Mouse (Mus musculus) limb, embryonic 11.5 days (tissue): ENCODE measurements around the gene Gpld1. TPM values are rescaled to one million over a fixed set of nuclear protein-coding genes. Genes with fewer than 3 reads are reported as not detected.

Experiments
- ATAC-seq: fragments of 200-750 bp; cut with Nextera tagmentation; 2 replicates; pipeline ENCODE4 v1.8.0; 2017; ENCODE audit warnings: low read depth; ENCODE audit not compliant: insufficient number of reproducible peaks, low FRiP score, low TSS enrichment
- DNase-seq: peaks from one replicate; pipeline ENCODE4 v3.0.0-alpha.2; 2015; ENCODE audit warnings: low spot score
- H3K27ac ChIP-seq: fragments of 300-500 bp; sonication (generic); replicated peaks from 2 replicates; pipeline ENCODE4 v1.5.1; 2014; ENCODE audit warnings: low read depth, mild to moderate bottlenecking, low read length
- H3K27me3 ChIP-seq: fragments of 300-500 bp; sonication (generic); 2 replicates; pipeline ENCODE4 v1.6.1; 2014; ENCODE audit warnings: mild to moderate bottlenecking, low read length, mixed read lengths; ENCODE audit not compliant: control insufficient read depth, insufficient read depth
- H3K36me3 ChIP-seq: fragments of 300-500 bp; sonication (generic); 2 replicates; pipeline ENCODE4 v1.6.1; 2014; ENCODE audit warnings: mild to moderate bottlenecking, low read length, moderate library complexity, mixed read lengths; ENCODE audit not compliant: control insufficient read depth, insufficient read depth
- H3K4me1 ChIP-seq: fragments of 300-500 bp; sonication (generic); 2 replicates; pipeline ENCODE4 v1.6.1; 2014; ENCODE audit warnings: low read length, mixed read lengths; ENCODE audit not compliant: control insufficient read depth, insufficient read depth
- H3K4me2 ChIP-seq: fragments of 300-500 bp; sonication (generic); 2 replicates; pipeline ENCODE4 v1.6.1; 2014; ENCODE audit warnings: low read depth, mild to moderate bottlenecking, moderate library complexity; ENCODE audit not compliant: severe bottlenecking
- H3K4me3 ChIP-seq: fragments of 300-500 bp; sonication (generic); 2 replicates; pipeline ENCODE4 v1.5.1; 2014; ENCODE audit warnings: low read depth, low read length
- H3K9ac ChIP-seq: fragments of 300-500 bp; sonication (generic); 2 replicates; pipeline ENCODE4 v1.6.1; 2014; ENCODE audit warnings: mild to moderate bottlenecking, low read length
- H3K9me3 ChIP-seq: fragments of 300-500 bp; sonication (generic); 2 replicates; pipeline ENCODE4 v1.6.1; 2016; ENCODE audit warnings: low read length; ENCODE audit not compliant: control insufficient read depth
- WGBS: fragments of 180-500 bp; shearing (Covaris S2); extraction: QIAGEN DNeasy Blood & Tissue Kit; methylation state at CpG from one replicate; pipeline ENCODE4 v1.1.7; 2014; 5-methylcytosine and 5-hydroxymethylcytosine counted together
- polyA plus RNA-seq: library from polyadenylated mRNA; unstranded; fragments of >200 nt; fragmentation: Nextera tagmentation; extraction: Ambion mirVana; gene quantifications from 2 replicates; pipeline ENCODE4 v1.2.1, GENCODE M21; 2014

Gene Gpld1
- polyA plus RNA-seq, 1 experiment from 2014 or later, result 0.25 TPM

DNA sequence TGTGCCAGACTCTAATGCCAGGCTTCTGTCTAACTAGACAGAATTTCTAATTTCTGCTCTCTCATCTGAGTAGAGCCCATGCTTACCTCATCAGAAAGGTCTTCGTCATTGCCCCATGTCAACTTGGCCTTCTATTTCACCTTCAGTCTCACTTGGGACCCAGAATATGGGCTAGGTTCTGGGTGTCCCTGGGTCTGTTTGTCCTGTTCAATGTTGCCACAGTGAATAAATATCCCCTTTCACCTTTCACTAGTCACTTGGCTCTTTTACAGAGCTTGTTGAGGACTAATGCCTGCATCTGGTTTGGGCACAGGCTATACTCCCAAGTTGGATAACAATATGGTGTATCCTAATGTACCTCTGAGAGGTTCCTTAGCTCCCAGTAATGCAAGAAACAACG lies 96.5 kb downstream of the Gpld1 start:
- Histone ChIP-seq H3K27me3 (no peaks in the 10 kb centered on the region), H3K9me3 (no peaks in the 10 kb centered on the region), H3K4me1 (no peaks in the 10 kb centered on the region), H3K27ac (no peak overlapping the region), H3K4me2 (no peak overlapping the region), H3K4me3 (no peak overlapping the region), H3K36me3 (no peaks in the 10 kb centered on the region), H3K9ac (no peak overlapping the region)
- DNase-seq, result no peak
- ATAC-seq, result no peak
- WGBS, result 81% methylated on average over 2 of the region's 2 CpGs

Other genes starting within 250 kb of the Gpld1 start
- not detected in 2 replicates for gene Armh2, start 201.9 kb upstream of the Gpld1 start, polyA plus RNA-seq
- gene Gmnn, start 181.2 kb upstream of the Gpld1 start, polyA plus RNA-seq, result 151 and 169 TPM in 2 replicates
- 18.4 and 20.4 TPM in 2 replicates for gene BC005537, start 141.5 kb upstream of the Gpld1 start, polyA plus RNA-seq
- 71.1 and 71.4 TPM in 2 replicates for gene Acot13, start 111.6 kb upstream of the Gpld1 start, polyA plus RNA-seq
- 73.7 and 79.4 TPM in 2 replicates for gene Tdp2, start 111.5 kb upstream of the Gpld1 start, polyA plus RNA-seq
- gene D130043K22Rik, start 98.0 kb upstream of the Gpld1 start, polyA plus RNA-seq, result 0.09 and 0.11 TPM in 2 replicates
- 5.3 TPM in 2 replicates for gene Aldh5a1, start 5.5 kb upstream of the Gpld1 start, polyA plus RNA-seq
- 23.4 and 27.7 TPM in 2 replicates for gene Mrs2, start 77.2 kb downstream of the Gpld1 start, polyA plus RNA-seq
- 2.2 and 2.6 TPM in 2 replicates for gene Dcdc2a, start 112.9 kb downstream of the Gpld1 start, polyA plus RNA-seq